Mouse (Mus musculus) heart, postnatal 0 days (tissue): ENCODE data around the gene A2m.

ENCODE experiments used
- CTCF ChIP-seq: IDR thresholded peaks from 2 replicates; pipeline ENCODE4 v1.5.1; 2016; ENCODE audit warnings: antibody characterized with exemption, control low read depth, low read depth
- EP300 ChIP-seq: IDR thresholded peaks from 2 replicates; pipeline ENCODE4 v1.6.1; 2016; ENCODE audit warnings: antibody characterized with exemption, low read depth

- TF ChIP-seq CTCF, result no peak
- TF ChIP-seq EP300, result no peak
These were observed 12.7 kb upstream of the A2m start for GRCm38 (mm10) chr6:121622525-121622924.
